Mouse (Mus musculus) gastrocnemius, postnatal 4 days (tissue): Measurements from ENCODE around the gene Bloc1s3. TPM values are rescaled to one million over a fixed set of nuclear protein-coding genes. Genes with fewer than 3 reads are reported as not detected.
A peak's percentile ranks its signal among the peaks of the same experiment; 100 is the strongest.
"Not testable (repeated sequence)": the region's sequence is repeated elsewhere in the genome, so short reads cannot be mapped to it uniquely, and the experiment has no call there.

Experiments used
- DNase-seq, 2 experiments: peaks; one replicate each; pipeline ENCODE4 v3.0.0; 2021 to 2022; ENCODE audit warnings: low spot score in 2 of 2, mixed read lengths in 2 of 2
- total RNA-seq, 2 experiments: library from RNA; stranded (reverse); gene quantifications; 2 replicates each; pipeline ENCODE4 v1.2.3; 2021

Bloc1s3 gene
- total RNA-seq, 2 experiments from 2014 or later, result 1.9 to 2.3 TPM

- no peak for DNase-seq
Measured at GRCm38 (mm10) chr7:19520032-19520431, 11.9 kb upstream of the Bloc1s3 start.

DNA sequence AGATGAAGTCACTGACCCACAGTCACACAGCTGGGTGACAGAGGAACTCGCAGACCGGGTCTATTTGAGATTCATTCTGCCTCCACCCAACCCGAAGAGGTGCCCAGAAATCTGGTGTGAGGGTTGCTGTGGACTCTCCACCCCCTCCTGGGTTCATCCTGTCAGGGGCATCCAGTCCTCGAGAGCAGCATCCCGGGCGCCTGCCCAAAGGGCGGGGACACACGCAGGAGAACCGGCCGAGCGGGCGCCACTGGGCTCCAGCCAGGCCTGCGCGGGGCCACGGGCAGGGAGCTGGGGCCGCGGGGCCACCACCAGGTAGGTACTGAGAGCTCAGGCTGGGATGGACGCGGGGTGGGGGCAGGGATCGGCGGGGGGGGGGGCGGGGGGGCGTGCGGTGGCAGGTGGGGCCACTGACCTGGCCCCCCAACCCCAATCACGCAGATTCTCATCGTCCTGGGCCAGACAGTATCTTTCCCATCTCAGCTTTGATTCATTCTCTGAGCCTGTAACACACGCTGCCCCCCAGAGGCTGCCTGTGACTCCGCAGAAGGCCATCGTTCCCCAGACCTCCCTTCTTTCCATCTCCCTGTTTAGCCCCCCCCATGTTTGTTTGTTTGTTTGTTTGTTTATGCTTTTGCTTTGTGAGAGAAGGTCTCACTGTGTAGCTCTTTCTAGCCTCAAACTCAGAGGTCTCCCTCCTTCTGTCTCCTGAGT, 9.6 kb upstream of the Bloc1s3 start, which contains the start of gene Nkpd1:
Nkpd1 (plus strand) TSS at position 187 of the 714 bp plus-strand sequence.
- no peak for DNase-seq

GRCm38 (mm10) chr7:19512353-19512752, 4.2 kb upstream of the Bloc1s3 start:
- no peak for DNase-seq

GRCm38 (mm10) chr7:19511934-19512333, 3.8 kb upstream of the Bloc1s3 start:
- DNase-seq, result not testable (repeated sequence)

- DNase-seq, result no peak
Measured at GRCm38 (mm10) chr7:19509786-19510185, 1.6 kb upstream of the Bloc1s3 start.

DNA sequence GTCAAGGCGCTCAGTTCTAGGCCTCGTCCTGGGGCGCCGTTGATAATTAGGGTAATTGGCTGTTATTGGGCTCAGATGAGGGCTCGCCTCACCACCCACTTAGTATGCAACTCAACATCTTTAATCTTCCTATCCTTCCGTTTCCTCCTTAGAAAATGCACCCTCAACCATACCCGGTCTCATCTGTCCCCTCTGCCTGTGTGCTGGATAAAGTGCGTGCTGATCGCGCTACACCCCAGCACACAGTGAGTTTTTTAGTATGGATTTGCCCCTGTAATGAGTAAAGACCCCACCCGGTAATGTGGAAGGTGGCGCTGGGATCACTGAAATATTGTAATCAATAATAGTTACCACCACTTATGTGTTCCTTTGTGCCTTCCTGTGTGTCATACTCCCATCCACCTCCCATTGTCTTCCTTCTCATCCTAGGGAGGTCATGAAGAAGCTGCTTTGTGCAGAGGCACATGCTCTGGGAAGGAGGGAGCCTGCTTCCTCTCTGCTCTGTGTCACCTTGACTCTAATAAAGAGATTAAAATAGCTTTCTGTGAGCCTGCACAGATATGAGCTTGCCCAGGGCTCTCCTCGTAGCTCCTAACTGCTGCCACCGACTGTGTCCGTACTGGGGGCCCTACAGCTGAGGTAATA, 879 bp upstream of the Bloc1s3 start:
- DNase-seq, result no peak

DNA sequence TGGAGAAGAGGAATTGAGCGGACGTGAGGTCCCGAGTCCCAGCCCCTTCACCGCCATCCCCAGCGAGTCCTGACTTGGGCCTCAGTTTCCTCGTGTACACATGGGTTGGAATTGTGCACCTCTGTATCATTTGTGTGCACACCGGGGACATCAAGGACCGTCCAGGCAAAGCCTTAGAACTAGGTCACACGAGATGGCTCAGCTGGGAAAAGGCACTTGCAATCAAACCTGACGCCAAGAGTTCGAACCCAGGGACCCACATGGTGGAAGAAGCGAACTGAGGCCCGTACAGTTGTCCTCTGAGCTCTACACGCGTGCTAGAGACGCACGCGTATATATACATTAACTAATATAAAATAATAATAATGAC, 570 bp downstream of the Bloc1s3 start:
- no peak for DNase-seq

DNA sequence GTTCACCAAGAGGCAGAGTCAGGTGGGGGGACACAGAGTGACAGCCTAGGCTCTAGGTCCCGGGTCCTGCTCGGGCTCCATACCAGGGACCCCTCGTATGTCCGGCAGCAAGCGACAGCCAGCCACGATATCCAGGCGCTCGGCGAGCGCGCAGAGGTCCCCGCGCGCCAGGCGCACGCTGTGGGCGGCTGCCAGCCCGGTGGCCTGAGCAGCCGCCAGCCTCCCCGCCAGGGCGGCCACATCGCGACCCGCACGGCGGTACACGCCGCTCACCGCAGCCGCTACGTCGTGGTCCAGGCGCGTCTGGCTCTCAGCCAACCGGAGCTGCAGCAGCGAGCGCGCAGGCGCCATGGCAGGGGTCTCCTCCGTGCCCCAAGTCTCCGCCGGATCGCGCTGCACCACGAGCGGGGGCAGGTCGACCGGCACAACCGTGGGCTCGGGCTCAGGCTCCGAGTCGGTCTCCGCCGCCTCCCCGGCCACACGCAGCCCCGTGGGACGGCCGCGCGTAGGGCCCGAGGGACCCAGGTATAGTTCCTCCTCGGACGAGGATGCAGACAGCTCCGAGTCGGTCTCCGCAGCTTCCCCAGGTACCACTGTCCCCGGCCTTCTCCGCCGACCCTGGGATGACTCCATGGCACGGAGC, 1.1 kb downstream of the Bloc1s3 start:
- DNase-seq, result peak in 1 of 2 experiments; percentile 51

GRCm38 (mm10) chr7:19506326-19506725, 1.8 kb downstream of the Bloc1s3 start:
- DNase-seq, result no peak

DNA sequence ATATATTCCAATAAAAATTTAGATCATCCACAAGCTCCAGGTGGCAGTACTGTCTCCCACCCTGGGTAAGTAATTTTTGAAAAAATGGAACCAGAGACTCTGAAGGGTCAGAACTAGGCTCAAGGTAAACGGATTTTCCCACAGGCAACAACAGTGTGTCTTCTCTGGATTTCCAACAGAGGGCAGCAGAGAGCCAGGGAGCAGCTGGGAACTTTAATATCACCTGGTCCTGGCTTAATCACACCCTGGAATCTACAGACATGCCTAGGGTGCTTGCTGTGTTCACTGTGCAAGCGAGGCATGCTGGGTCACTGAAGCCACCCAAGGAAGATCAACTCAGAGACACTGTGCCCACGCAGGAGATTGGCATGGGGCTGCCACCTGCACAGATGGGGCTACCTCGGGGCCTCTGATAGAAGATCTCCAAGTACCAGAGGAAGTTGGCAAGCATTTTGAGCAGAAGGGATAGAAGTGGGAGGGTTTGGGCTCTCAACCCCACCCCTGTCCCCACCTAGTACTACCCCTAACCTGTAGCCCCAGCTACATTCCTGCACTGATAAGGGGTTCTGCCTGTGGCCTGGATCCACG, 4.6 kb downstream of the Bloc1s3 start:
- no peak for DNase-seq

GRCm38 (mm10) chr7:19501658-19502057, 6.5 kb downstream of the Bloc1s3 start:
- no peak for DNase-seq

DNA sequence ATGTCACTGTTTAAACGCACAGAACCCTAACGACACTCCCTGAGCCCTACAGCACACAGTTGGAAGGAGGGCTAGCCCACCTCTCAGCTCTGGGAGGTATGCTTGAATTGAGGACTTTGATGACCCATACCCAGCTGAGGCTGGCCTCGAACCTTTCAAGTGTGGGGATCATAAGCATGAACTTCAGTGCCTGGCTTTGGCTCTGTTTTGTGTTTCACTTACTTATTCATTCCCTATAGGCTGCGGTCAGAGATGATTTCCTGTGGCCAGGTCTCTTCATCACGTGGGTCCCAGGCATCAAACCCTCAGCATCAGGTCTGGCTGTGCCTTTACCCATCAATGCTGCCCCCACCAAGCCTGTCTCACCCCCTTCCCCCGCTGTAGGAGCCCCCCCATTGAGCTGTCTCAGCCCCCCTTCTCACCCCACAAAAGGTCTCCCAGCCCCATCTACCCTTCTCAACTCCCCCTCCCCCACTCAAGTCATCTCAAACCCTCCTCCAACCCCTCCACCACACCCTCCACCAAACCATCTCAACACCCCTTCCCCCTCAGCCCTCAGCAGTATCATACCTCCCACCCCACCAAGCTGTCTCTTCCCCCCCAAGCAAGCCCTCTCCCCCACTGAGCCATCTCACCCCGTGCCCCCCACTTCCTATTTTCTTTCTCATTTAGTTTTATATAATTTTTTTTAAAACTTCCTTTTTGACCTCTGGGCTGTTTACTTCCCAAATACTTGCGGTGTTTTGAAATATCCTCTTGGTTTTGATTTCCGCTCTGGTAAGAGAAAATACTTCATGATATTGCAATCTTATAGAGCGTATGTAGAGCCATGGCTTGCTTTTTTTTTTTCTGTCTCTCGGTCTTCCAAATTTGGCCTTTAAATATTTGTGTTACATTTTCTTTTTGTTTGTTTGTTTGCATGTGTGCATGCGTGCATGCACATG, 7.5 kb downstream of the Bloc1s3 start:
- DNase-seq, result no peak

- no peak for DNase-seq
Measured at GRCm38 (mm10) chr7:19498326-19498725, 9.8 kb downstream of the Bloc1s3 start.

DNA sequence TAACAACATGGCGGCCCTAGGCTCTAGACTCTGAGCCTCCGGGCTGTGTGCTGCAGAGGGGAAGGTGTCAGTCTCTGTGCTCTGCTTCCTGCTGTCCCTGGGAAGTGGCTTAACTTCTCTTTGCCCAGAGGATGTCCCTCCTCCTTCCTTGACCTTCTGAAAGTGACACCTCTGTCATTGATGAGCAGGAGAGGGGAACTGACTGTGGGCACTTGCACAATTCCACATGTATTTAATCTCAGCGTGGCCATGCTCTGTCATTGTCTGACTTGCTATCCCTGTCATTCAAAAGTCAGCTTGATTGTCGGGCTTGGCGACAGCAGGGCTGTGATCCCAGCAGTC, 12.0 kb downstream of the Bloc1s3 start:
- no peak for DNase-seq

DNA sequence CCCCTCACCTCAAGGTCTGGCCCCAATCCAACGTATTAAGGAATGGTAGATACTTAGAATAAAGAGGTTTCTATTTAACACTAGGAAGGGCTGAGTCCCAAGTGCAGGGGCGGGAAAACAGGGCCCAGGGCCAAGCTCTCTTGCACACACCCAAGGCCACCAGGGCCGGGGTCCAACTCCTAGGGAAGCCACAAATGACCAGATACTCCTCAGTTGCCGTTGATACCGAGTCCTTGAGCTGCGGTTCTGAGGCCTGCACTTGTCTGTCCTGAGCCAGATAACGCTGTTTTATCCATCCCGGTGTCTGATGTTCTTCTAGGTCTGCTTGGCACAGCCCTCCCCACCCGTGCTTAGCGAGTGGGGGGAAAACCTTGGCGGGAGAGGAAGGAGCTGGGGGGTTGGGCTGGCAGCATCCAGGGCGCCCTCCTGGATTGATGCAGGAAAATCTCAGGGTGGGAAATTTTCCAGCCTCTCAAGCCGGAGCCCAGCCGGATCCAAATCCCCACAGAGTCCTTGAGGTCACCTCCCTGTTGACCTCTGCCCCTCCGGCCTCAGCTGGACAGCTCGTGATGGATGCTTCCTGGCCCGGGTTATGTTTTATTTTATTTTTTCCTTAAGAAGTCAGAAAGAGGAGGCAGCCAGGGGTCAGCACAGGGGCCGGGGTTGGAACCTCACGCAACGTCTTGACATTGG, 12.5 kb downstream of the Bloc1s3 start:
- no peak for DNase-seq

GRCm38 (mm10) chr7:19494751-19495474, 13.3 kb downstream of the Bloc1s3 start:
- no peak for DNase-seq

DNA sequence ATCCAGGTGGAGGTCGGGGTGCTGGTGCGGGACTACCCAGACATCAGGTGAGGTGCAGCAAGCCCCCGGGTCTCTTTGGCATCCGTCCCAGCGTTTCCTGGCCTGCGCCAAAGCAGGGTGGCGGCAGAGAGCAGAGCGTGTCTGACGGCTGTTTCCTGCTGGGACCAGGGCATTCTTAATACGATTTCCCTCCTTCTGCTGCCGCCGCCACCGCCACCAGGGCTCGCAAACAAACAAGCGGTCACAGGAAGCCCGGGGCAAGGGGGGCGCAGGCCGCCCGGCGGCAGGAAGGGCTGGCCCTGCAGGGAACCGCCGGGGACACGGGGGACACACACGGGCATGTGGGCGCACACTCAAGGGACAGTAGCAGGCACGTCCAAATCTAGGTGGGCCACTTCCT, 16.4 kb downstream of the Bloc1s3 start:
- DNase-seq, result no peak

GRCm38 (mm10) chr7:19489525-19489924, 18.6 kb downstream of the Bloc1s3 start:
- DNase-seq, result no peak

DNA sequence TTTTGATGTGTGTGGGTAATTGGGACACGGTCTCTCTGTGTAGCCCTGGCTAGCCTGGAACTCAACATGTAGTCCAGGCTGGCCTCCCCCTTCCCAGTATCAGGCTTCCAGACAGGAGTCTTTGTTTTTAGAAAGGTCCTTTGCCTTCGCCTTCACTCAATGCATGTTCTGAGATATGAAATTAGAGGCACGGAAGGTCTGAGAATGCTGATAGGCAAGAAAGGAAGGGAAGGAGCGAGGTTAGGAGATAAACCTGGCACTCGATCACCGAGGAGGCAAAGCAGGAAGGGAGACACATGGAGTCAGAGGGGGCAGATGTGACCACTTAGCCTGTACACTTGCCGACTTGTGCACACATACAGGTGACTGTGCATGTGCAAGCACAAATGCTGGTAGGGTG, 21.6 kb downstream of the Bloc1s3 start:
- DNase-seq, result no peak

GRCm38 (mm10) chr7:19485488-19485887, 22.7 kb downstream of the Bloc1s3 start:
- DNase-seq, result no peak
